Mouse (Mus musculus): ENCODE data around the gene 1700088E04Rik. TPM values are rescaled to one million over a fixed set of nuclear protein-coding genes. Genes with fewer than 3 reads are reported as not detected.

1700088E04Rik gene
- total RNA-seq, 1 experiment from 2014 or later = not detected

GRCm38 (mm10) chr15:79134496-79135270, 6.4 kb downstream of the 1700088E04Rik start:
- no peak for ATAC-seq (replicated peaks; ENCODE audit: insufficient number of reproducible peaks, low FRiP score, low TSS enrichment, poor library complexity, severe bottlenecking)

GRCm38 (mm10) chr15:79133191-79133661, 7.8 kb downstream of the 1700088E04Rik start:
- no peak for ATAC-seq (replicated peaks; ENCODE audit: insufficient number of reproducible peaks, low FRiP score, low TSS enrichment, poor library complexity, severe bottlenecking)

GRCm38 (mm10) chr15:79131442-79131841, 9.6 kb downstream of the 1700088E04Rik start:
- ATAC-seq (replicated peaks; ENCODE audit: insufficient number of reproducible peaks, low FRiP score, low TSS enrichment, poor library complexity, severe bottlenecking) = no peak

- ATAC-seq (replicated peaks; ENCODE audit: insufficient number of reproducible peaks, low FRiP score, low TSS enrichment, poor library complexity, severe bottlenecking) = no peak
These were observed 10.3 kb downstream of the 1700088E04Rik start for GRCm38 (mm10) chr15:79130782-79131181.

GRCm38 (mm10) chr15:79129311-79129710, 11.7 kb downstream of the 1700088E04Rik start:
- ATAC-seq (replicated peaks; ENCODE audit: insufficient number of reproducible peaks, low FRiP score, low TSS enrichment, poor library complexity, severe bottlenecking) = no peak

GRCm38 (mm10) chr15:79128208-79128607, 12.8 kb downstream of the 1700088E04Rik start:
- no peak for ATAC-seq (replicated peaks; ENCODE audit: insufficient number of reproducible peaks, low FRiP score, low TSS enrichment, poor library complexity, severe bottlenecking)

GRCm38 (mm10) chr15:79127101-79127500, 14.0 kb downstream of the 1700088E04Rik start:
- ATAC-seq (replicated peaks; ENCODE audit: insufficient number of reproducible peaks, low FRiP score, low TSS enrichment, poor library complexity, severe bottlenecking) = no peak

- no peak for ATAC-seq (replicated peaks; ENCODE audit: insufficient number of reproducible peaks, low FRiP score, low TSS enrichment, poor library complexity, severe bottlenecking)
These were observed 14.7 kb downstream of the 1700088E04Rik start for GRCm38 (mm10) chr15:79126217-79126932.

- ATAC-seq (replicated peaks; ENCODE audit: insufficient number of reproducible peaks, low FRiP score, low TSS enrichment, poor library complexity, severe bottlenecking) = no peak
These were observed 16.6 kb downstream of the 1700088E04Rik start for GRCm38 (mm10) chr15:79124331-79124875.

- no peak for ATAC-seq (replicated peaks; ENCODE audit: insufficient number of reproducible peaks, low FRiP score, low TSS enrichment, poor library complexity, severe bottlenecking)
These were observed 17.3 kb downstream of the 1700088E04Rik start for GRCm38 (mm10) chr15:79123751-79124150.

- ATAC-seq (replicated peaks; ENCODE audit: insufficient number of reproducible peaks, low FRiP score, low TSS enrichment, poor library complexity, severe bottlenecking) = no peak
These were observed 18.5 kb downstream of the 1700088E04Rik start for GRCm38 (mm10) chr15:79122546-79122945.

- no peak for ATAC-seq (replicated peaks; ENCODE audit: insufficient number of reproducible peaks, low FRiP score, low TSS enrichment, poor library complexity, severe bottlenecking)
These were observed 18.9 kb downstream of the 1700088E04Rik start for GRCm38 (mm10) chr15:79122119-79122518.

GRCm38 (mm10) chr15:79119491-79119890, 21.6 kb downstream of the 1700088E04Rik start:
- ATAC-seq (replicated peaks; ENCODE audit: insufficient number of reproducible peaks, low FRiP score, low TSS enrichment, poor library complexity, severe bottlenecking) = no peak

- ATAC-seq (replicated peaks; ENCODE audit: insufficient number of reproducible peaks, low FRiP score, low TSS enrichment, poor library complexity, severe bottlenecking) = no peak
These were observed 25.8 kb downstream of the 1700088E04Rik start for GRCm38 (mm10) chr15:79115276-79115675.

- ATAC-seq (replicated peaks; ENCODE audit: insufficient number of reproducible peaks, low FRiP score, low TSS enrichment, poor library complexity, severe bottlenecking) = no peak
These were observed 29.3 kb downstream of the 1700088E04Rik start for GRCm38 (mm10) chr15:79111774-79112173.

GRCm38 (mm10) chr15:79110528-79110927, 30.5 kb downstream of the 1700088E04Rik start:
- ATAC-seq (replicated peaks; ENCODE audit: insufficient number of reproducible peaks, low FRiP score, low TSS enrichment, poor library complexity, severe bottlenecking) = no peak

GRCm38 (mm10) chr15:79110031-79110430, 31.0 kb downstream of the 1700088E04Rik start:
- ATAC-seq (replicated peaks; ENCODE audit: insufficient number of reproducible peaks, low FRiP score, low TSS enrichment, poor library complexity, severe bottlenecking) = no peak

- peak; percentile 24; the same call in 1 of the 2 replicates for ATAC-seq (replicated peaks; ENCODE audit: insufficient number of reproducible peaks, low FRiP score, low TSS enrichment, poor library complexity, severe bottlenecking)
These were observed 31.6 kb downstream of the 1700088E04Rik start for GRCm38 (mm10) chr15:79109321-79109934.

Data from monocyte, adult 5-6 weeks (primary cell).